Mouse (Mus musculus): ENCODE results near the gene Mgat3.

Gene Mgat3

DNA sequence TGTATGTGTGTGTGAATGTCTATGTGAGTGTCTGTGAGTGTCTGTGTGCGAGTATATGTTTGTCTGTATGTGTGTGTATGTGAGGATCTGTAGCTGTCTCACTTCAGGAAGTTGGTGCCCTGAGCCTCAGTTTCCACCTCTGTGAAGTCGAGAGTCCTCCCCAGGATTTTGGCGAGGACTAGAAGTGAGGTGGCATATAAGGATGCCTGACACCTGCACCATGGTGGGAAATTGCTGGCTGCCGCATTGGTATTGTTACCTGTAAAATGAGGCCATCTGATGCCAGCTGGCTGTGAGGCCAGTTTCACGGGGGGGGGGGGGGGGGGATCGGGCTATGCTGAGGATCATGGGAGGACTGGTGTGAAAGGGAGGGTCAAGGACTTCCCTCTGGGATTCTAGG lies 2.2 kb downstream of the Mgat3 start:
- DNase-seq (ENCODE audit: inconsistent ontology term): no peak

- DNase-seq (ENCODE audit: inconsistent ontology term): no peak
Observed at GRCm38 (mm10) chr15:80181561-80181960, 8.0 kb downstream of the Mgat3 start.

GRCm38 (mm10) chr15:80182072-80182700 lies 8.7 kb downstream of the Mgat3 start:
- no peak for DNase-seq (ENCODE audit: inconsistent ontology term)

GRCm38 (mm10) chr15:80188927-80189326 lies 15.4 kb downstream of the Mgat3 start:
- DNase-seq (ENCODE audit: inconsistent ontology term): no peak

GRCm38 (mm10) chr15:80190075-80190474 lies 16.6 kb downstream of the Mgat3 start:
- DNase-seq (ENCODE audit: inconsistent ontology term): no peak

DNA sequence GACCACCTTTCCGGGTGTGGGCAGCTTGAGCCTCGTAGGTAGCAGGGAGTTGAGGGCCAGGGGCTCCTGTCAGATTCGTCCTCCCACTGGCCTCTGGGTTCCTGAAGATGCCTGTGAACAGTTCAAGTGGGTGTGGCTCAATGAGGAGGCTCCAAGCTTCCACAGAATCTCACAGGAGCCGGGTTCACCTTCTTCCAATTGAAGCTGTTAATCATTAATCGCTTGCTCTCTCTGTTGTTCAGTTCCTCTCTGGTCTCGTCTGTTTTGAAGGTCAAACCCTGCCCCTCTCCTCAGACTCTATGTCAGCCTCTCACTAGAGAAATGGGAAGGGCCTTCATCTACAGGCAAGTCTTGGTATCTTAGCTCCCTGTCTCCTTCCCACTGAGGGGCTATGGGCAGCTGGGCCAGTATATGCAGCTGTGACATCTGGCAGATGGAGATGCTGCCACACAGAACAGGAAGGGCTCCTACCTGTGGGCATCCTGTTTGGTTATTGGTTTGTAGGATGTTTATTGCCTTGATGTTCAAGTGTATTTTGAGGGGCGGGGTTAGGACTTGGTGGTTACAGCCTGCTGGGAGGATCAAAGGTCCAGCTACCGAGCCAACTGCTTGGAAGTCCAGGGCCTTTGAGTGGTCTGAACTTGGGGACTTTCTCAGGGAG lies 18.2 kb downstream of the Mgat3 start:
- DNase-seq (ENCODE audit: inconsistent ontology term): no peak

- DNase-seq (ENCODE audit: inconsistent ontology term): no peak
Observed at GRCm38 (mm10) chr15:80192246-80192585, 18.7 kb downstream of the Mgat3 start.

DNA sequence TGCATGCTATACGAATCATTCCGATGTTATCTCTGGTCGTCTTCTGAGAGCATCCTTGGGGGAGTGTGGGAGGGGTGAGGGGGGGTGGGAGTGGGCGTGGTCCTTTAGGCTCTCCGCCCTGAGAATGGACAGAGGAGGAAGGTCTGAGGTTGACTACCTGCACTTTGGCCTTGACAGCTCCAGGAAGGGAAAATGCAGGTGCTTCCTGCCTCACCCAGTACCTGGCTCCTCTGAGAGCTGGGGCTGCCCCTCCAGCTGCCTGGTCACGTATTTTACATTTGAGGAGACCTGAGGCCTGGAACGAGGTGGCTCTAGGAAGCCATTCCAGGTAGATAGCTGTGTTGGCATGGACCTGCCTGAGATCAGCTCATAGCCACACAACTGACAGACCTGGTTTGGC lies 19.3 kb downstream of the Mgat3 start:
- DNase-seq (ENCODE audit: inconsistent ontology term): no peak

DNA sequence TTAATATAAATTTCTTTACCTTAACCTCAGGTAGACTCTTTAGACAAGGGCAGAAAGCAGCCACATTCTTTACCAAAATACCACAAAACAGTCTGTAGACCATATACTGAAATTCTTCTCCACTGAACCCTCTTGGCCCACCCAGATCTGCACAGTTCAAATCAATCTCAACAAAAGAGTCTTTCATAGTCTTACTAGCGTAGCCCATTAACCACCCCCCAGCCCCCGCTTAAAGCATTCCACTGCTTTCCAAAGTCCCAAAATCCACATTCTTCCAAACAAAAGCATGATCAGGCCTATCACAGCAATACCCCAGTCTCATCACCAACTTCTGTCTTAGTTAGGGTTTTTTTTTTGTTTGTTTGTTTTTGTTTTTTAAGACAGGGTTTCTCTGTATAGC lies 26.0 kb downstream of the Mgat3 start:
- peak; percentile 79 for DNase-seq (ENCODE audit: inconsistent ontology term)

- no peak for DNase-seq (ENCODE audit: inconsistent ontology term)
Observed at GRCm38 (mm10) chr15:80202111-80202775, 28.7 kb downstream of the Mgat3 start.

GRCm38 (mm10) chr15:80203406-80203805 lies 29.9 kb downstream of the Mgat3 start:
- DNase-seq (ENCODE audit: inconsistent ontology term): no peak

GRCm38 (mm10) chr15:80206057-80206565 lies 32.6 kb downstream of the Mgat3 start:
- DNase-seq (ENCODE audit: inconsistent ontology term): no peak

DNA sequence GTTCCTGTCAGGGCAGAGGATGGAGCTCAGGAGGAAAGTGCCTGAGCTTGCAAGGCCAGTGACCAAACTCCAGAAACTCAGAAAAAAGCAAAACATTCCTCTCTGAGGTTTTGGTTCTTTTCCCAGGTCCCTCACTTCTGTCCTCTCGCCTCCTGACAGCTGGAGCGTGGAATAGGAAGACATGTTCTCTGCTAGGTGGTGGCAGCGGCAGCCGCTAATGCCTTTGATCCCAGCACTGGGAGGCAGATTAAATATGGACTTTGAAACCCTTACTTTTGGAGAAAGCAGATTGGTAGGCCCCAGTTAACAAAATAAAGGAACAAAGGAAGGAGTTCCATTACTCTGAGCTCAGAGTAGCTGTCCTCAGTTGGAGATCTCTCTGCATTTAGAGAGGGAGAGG lies 34.9 kb downstream of the Mgat3 start:
- DNase-seq (ENCODE audit: inconsistent ontology term): peak; percentile 20

- no peak for DNase-seq (ENCODE audit: inconsistent ontology term)
Observed at GRCm38 (mm10) chr15:80213688-80214087, 40.2 kb downstream of the Mgat3 start.

- DNase-seq (ENCODE audit: inconsistent ontology term): no peak
Observed at GRCm38 (mm10) chr15:80215716-80216479, 42.4 kb downstream of the Mgat3 start.

- DNase-seq (ENCODE audit: inconsistent ontology term): no peak
Observed at GRCm38 (mm10) chr15:80216480-80216820, 42.9 kb downstream of the Mgat3 start.

DNA sequence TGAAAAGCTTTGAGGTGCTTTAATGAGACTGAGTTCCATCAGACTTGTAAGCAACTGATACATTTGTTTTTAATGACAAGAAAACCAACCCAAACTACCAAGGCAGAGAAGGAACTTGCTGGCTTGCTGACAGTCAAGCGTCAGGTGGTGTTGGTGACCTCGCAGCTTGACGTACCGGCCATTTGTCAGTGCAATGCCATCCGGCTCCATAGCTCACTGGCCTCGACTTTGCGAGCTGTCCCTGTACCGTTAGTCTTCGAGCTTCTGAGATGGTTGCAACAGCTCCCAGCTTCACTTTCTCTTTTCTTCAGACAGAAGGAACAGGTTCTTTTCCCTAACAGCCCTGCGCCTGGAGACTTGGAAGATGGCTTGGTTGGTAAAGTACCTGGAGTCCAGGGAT lies 44.0 kb downstream of the Mgat3 start:
- no peak for DNase-seq (ENCODE audit: inconsistent ontology term)

DNA sequence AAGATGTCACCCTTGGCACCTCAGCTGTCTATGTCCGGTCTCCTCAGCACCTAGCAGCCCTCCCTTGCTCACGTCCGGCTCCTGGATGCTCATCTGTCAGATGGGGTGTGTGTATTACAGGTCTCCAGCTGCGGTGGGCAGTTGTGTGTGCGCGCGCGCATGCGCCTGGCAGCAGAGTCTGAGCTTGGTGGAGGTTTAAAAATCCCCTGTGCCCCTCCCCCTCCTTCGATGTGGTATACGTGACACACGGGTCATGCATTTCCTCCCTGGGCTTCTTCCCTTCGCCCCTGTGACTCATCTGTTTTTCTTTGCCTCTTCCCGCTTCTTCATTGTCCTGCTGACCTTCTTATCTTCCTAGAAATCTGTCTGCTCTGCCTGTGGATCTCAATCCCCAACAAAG lies 45.7 kb downstream of the Mgat3 start:
- peak; percentile 84 for DNase-seq (ENCODE audit: inconsistent ontology term)

DNA sequence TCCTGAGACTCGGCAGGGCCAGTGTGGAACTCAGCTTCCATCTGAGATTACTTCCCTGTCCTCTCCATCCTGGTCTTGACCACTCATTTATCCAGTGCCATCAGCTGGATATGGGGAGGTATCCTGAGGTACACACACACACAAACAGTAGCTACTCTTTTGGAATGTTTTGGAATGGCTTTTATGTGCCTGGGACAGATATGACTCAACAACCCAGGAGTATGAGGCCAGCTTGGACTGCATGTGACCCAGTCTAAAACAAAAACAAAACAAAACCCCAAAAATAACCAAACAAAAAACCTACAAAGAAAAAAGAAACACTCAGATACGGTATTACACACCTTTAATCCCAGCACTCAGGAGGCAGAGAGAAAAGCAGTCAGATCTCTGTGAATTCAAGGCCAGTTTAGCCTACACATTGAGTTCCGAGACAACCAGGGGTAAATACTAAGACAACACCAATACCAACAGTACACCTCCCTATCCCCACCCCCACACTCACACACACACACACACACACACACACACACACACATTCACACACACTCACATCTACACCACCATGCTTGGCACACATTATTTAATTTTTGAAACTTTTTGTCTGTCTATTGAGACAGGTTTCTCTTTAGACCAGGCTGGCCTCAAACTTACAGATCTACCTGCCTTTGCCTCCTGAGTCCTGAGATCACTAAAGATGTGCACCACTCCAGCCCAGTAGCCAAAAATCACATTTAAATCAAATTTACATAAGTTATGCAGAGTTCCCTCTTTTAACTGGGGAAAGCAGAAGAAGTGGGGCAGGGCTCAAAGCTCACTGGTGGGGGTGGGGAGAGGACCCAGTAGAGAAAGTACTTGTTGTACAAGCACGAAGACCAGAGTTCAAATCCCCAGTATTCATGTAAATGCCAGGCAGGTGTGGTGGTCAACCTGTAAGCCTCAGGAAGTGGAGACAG lies 46.5 kb downstream of the Mgat3 start:
- peak; percentile 56 for DNase-seq (ENCODE audit: inconsistent ontology term)

DNA sequence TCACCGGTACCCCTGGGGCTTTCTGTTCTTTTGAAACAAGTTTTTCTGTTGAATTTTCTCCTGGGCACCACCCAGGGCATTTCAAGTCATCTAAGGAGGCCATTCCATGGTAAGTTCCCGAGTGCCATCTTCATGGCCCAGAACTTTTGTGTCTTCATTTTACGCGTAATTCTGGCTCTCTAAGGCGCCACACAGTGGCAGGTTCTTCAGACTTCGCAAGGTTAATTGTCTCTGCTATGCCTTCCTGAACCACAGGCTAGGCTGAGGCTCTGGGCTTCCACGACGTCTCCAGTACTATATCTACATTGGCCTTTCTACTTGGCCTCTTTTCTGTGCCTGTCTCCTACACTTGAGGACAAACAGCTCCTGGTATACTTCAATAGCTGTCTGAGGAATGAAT lies 47.5 kb downstream of the Mgat3 start:
- no peak for DNase-seq (ENCODE audit: inconsistent ontology term)

- no peak for DNase-seq (ENCODE audit: inconsistent ontology term)
Observed at GRCm38 (mm10) chr15:80223751-80224150, 50.2 kb downstream of the Mgat3 start.
